ENCODE assay signal across 8 mouse cellular contexts in the genomic region with DNA sequence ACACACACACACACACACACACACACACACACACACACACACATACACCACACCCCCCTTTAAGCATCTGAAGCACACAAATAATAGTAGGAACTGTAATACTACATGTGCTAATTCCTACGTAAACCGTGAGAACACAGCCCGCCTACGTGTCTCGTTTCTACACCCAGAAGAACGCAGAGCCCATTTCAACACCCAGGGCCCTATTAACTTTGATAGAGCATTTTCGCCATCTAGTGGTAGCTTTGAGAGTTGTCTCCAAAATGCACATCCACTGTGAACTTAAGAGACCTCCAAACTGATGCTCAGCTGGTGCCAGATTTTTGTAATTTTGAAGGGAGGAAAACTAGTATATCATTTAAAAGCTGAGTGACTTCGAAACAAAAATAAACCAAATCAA.
DNase-seq lines count a peak whose midpoint lies in the region; ATAC-seq and TF ChIP-seq lines count a peak whose summit lies in the region.
"Had no signal": no experiment of that assay in that cellular context is flagged by ENCODE, and none has a peak within 500 bp of the region (broad histone marks: within the 10 kb centered on the region; RNA-seq: fewer than 3 reads in every experiment).

No protein-coding gene starts in this region.

- peak; percentile 82 for DNase-seq in MEL (ENCODE audit: low read depth, low spot score)
- peak; percentile 68 for DNase-seq in adrenal gland, postnatal 14 days
- DNase-seq in embryonic facial prominence, embryonic 11.5 days (ENCODE audit: low spot score), result peak; percentile 94
- peak; percentile 44 to 46 for DNase-seq in heart, postnatal 36 days
- DNase-seq in layer of hippocampus, adult 8-10 months (ENCODE audit: low spot score in 2 of 2), result peak; percentile 29 to 65
- peak; percentile 84 for DNase-seq in lung, postnatal 10 days
- peak; percentile 71 to 80 for DNase-seq in right cerebral cortex, adult 2 months (ENCODE audit: low spot score in 2 of 2)

- H3K36me3 ChIP-seq in MEL (ENCODE audit: control insufficient read depth in 1 of 2, insufficient read depth in 2 of 2, low read length in 2 of 2), result no peaks in the 10 kb centered on the region
- H3K36me3 ChIP-seq in embryonic facial prominence, embryonic 11.5 days (replicated peaks; ENCODE audit: control insufficient read depth, insufficient read depth, low read depth, low read length), result no peaks in the 10 kb centered on the region

- TF ChIP-seq EP300 in MEL (IDR thresholded peaks at IDR 0.05; ENCODE audit: low read depth in 1 of 2, low read length in 2 of 2), result no peak

- H3K4me3 ChIP-seq in MEL (ENCODE audit: control insufficient read depth in 1 of 2, insufficient read depth in 1 of 2, low read depth in 2 of 2, low read length in 2 of 2), result no peak overlapping the region
- H3K4me3 ChIP-seq in embryonic facial prominence, embryonic 11.5 days (ENCODE audit: low read depth, low read length), result no peak overlapping the region
- H3K4me3 ChIP-seq: myocyte had no signal

- H3K27ac ChIP-seq in MEL (ENCODE audit: control insufficient read depth, low read depth, low read length), result no peak overlapping the region
- no peak overlapping the region for H3K27ac ChIP-seq in embryonic facial prominence, embryonic 11.5 days (replicated peaks; ENCODE audit: low read depth, low read length)

- H3K4me1 ChIP-seq in MEL (ENCODE audit: control insufficient read depth in 1 of 2, insufficient read depth in 2 of 2, low read length in 2 of 2), result no peaks in the 10 kb centered on the region
- H3K4me1 ChIP-seq in embryonic facial prominence, embryonic 11.5 days (ENCODE audit: control insufficient read depth, insufficient read depth, low read length), result no peaks in the 10 kb centered on the region

- TF ChIP-seq RAD21 in MEL (IDR thresholded peaks at IDR 0.05; ENCODE audit: low read depth, low read length), result peak; percentile 90

- no peak for TF ChIP-seq POLR2A in MEL (IDR thresholded peaks at IDR 0.05; ENCODE audit: control insufficient read depth in 1 of 2, insufficient read depth in 1 of 2, low read depth in 1 of 2, low read length in 2 of 2, poor library complexity in 1 of 2)

- peak; percentile 41 to 87 (median 61) for TF ChIP-seq CTCF in MEL (IDR thresholded peaks at IDR 0.05 in 2 of 3, conservative IDR thresholded peaks at IDR 0.05 in 1 of 3; ENCODE audit: control insufficient read depth in 1 of 3, insufficient read depth in 1 of 3, low read depth in 2 of 3, low read length in 3 of 3, poor library complexity in 1 of 3, severe bottlenecking in 1 of 3)

- H3K9ac ChIP-seq in MEL (ENCODE audit: control insufficient read depth, low read depth, low read length, poor library complexity, severe bottlenecking), result no peak overlapping the region
- no peak overlapping the region for H3K9ac ChIP-seq in embryonic facial prominence, embryonic 11.5 days (replicated peaks; ENCODE audit: low read length)

- H3K27me3 ChIP-seq in MEL (ENCODE audit: control insufficient read depth in 1 of 2, insufficient read depth in 2 of 2, low read length in 2 of 2), result peaks cover 0 to 2% of the 10 kb centered on the region in 2 experiments; a peak in 1 of 4 replicates
- no peaks in the 10 kb centered on the region for H3K27me3 ChIP-seq in embryonic facial prominence, embryonic 11.5 days (ENCODE audit: control insufficient read depth, insufficient read depth, low read length)

- H3K9me3 ChIP-seq in MEL (replicated peaks; ENCODE audit: insufficient read depth, low read length), result no peaks in the 10 kb centered on the region
- no peaks in the 10 kb centered on the region for H3K9me3 ChIP-seq in embryonic facial prominence, embryonic 11.5 days (replicated peaks; ENCODE audit: control insufficient read depth, low read length)

- intact Hi-C loops in heart, postnatal 36 days (cut with DNase I), result loop anchor here (1.0 to 10.0 kb wide), 4 partner anchors 86 to 1031 kb away; no protein-coding TSS in a partner anchor

- no peaks in the 10 kb centered on the region for H3K79me2 ChIP-seq in MEL (ENCODE audit: control insufficient read depth, insufficient read depth, low read length, poor library complexity)

- WGBS in embryonic facial prominence, embryonic 11.5 days, result 1% methylated on average over 8 of the region's 8 CpGs

- ATAC-seq in embryonic facial prominence, embryonic 11.5 days (replicated peaks; ENCODE audit: insufficient number of reproducible peaks, low FRiP score, low TSS enrichment, low read depth), result no peak; the same call in 1 of the 2 replicates

- no peak overlapping the region for H3K4me2 ChIP-seq in embryonic facial prominence, embryonic 11.5 days (ENCODE audit: low read depth, low read length)

TF ChIP-seq in MEL, 35 proteins besides CTCF, POLR2A, EP300 and RAD21:
- TF ChIP-seq NRF1 (IDR thresholded peaks at IDR 0.05; ENCODE audit: insufficient read depth, low read depth, low read length, poor library complexity, severe bottlenecking) (no peak), TBP (IDR thresholded peaks at IDR 0.05; ENCODE audit: low read depth, low read length) (no peak), ZC3H11A (IDR thresholded peaks at IDR 0.05; ENCODE audit: low read depth, low read length) (peak; percentile 68), TAL1 (IDR thresholded peaks at IDR 0.05; ENCODE audit: low read length) (no peak), MAFK (IDR thresholded peaks at IDR 0.05; ENCODE audit: borderline replicate concordance, low read depth, low read length) (no peak), E2F4 (IDR thresholded peaks at IDR 0.05; ENCODE audit: borderline replicate concordance, low read depth, low read length) (no peak), SMC3 (IDR thresholded peaks at IDR 0.05; ENCODE audit: low read depth, low read length) (peak; percentile 78), CHD1 (IDR thresholded peaks at IDR 0.05; ENCODE audit: low read depth, low read length) (no peak), MXI1 (IDR thresholded peaks at IDR 0.05; ENCODE audit: low read depth, low read length) (no peak)
TF ChIP-seq in MEL: peak in this region for 2.
